Mouse (Mus musculus): ENCODE measurements around the gene Gm20388.

- TF ChIP-seq CHD2 (IDR thresholded peaks at IDR 0.05; ENCODE audit: low read depth, low read length) (no peak), MAFK (IDR thresholded peaks at IDR 0.05; ENCODE audit: insufficient read depth, low read depth, low read length) (no peak)
These were observed 2158.6 kb downstream of the Gm20388 start for GRCm38 (mm10) chr8:122069281-122069680.
